Mouse (Mus musculus) forebrain, embryonic 10.5 days (tissue): ENCODE results near the gene Abr. TPM values are rescaled to one million over a fixed set of nuclear protein-coding genes. Genes with fewer than 3 reads are reported as not detected.
A peak's percentile ranks its signal among the peaks of the same experiment; 100 is the strongest.

Experiments used
- DNase-seq: peaks from one replicate; pipeline ENCODE4 v3.0.0-alpha.2; 2017; ENCODE audit warnings: low spot score; ENCODE audit errors: extremely low spot score
- H3K27ac ChIP-seq: fragments of 300-500 bp; sonication (generic); 2 replicates; pipeline ENCODE4 v1.5.1; 2016; ENCODE audit warnings: mild to moderate bottlenecking
- H3K27me3 ChIP-seq: fragments of 300-500 bp; sonication (generic); 2 replicates; pipeline ENCODE4 v1.6.1; 2016; ENCODE audit warnings: mild to moderate bottlenecking; ENCODE audit not compliant: poor library complexity, severe bottlenecking
- H3K36me3 ChIP-seq: fragments of 300-500 bp; sonication (generic); replicated peaks from 2 replicates; pipeline ENCODE4 v1.6.1; 2016; ENCODE audit warnings: mild to moderate bottlenecking, moderate library complexity
- H3K4me1 ChIP-seq: fragments of 300-500 bp; sonication (generic); 2 replicates; pipeline ENCODE4 v1.6.1; 2016
- H3K4me3 ChIP-seq: fragments of 300-500 bp; sonication (generic); 2 replicates; pipeline ENCODE4 v1.5.1; 2016; ENCODE audit warnings: mild to moderate bottlenecking, moderate library complexity
- H3K9me3 ChIP-seq: fragments of 300-500 bp; sonication (generic); 2 replicates; pipeline ENCODE4 v1.6.1; 2016; ENCODE audit warnings: mild to moderate bottlenecking, moderate library complexity
- WGBS: fragments of 180-500 bp; shearing (Covaris S2); methylation state at CpG from one replicate; pipeline ENCODE4 v1.1.7; 2016; 5-methylcytosine and 5-hydroxymethylcytosine counted together
- polyA plus RNA-seq: library from polyadenylated mRNA; unstranded; fragments of >200 nt; fragmentation: Nextera tagmentation; extraction: Ambion mirVana; gene quantifications from 2 replicates; pipeline ENCODE4 v1.2.1, GENCODE M21; 2016

Gene Abr
- polyA plus RNA-seq, 1 experiment from 2014 or later, result 27.0 TPM

DNA sequence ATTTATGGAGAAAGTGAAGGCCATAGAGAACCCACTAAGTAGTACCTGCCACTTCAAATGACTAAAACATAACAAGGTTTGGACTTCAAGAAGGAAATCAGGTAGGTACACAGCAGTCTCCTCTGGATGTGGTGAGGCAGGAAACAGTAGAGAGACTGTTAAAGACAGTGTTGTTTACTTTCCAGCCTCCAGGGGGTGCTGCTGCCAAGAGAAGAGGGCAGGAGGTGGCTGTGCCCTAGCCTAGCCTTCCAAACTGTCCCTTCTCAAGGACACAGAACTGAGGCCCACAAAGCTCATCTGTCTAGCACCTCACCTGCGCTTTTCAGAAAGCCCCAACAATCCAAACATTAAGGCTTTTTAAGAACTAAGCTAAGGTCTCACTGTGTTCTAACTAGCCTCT lies 81.1 kb downstream of the Abr start:
- peak; percentile 65 for DNase-seq
- Histone ChIP-seq H3K36me3 (0 out of 2 replicates have a peak, but pooled peaks cover 4% of the 10 kb centered on the region), H3K4me3 (no peak overlapping the region), H3K4me1 (0 out of 2 replicates have a peak, but pooled peaks cover 5% of the 10 kb centered on the region), H3K27ac (no peak overlapping the region), H3K27me3 (no peaks in the 10 kb centered on the region), H3K9me3 (no peaks in the 10 kb centered on the region)
- 45% methylated on average over 1 of the region's 1 CpGs for WGBS

DNA sequence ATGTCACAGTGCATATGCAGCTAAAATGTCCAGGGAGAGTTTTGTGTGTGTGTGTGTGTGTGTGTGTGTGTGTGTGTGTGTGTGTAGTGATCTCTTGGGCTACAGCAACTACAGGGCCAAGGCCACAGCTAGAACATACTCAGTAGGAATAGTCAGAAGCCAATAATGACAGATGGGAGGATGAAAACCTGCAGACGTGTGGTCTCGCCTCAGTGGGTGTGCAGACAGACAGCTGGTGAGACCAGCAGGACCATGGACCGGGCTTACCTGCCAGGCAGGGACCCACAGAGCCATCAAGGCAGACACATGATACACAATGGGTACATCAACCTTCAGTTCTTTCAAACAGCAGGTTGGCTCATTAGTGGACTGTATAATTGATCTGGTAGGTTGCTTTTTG lies 84.7 kb downstream of the Abr start:
- peaks cover 9% of the 10 kb centered on the region for H3K36me3 ChIP-seq
- no peak overlapping the region for H3K4me3 ChIP-seq
- H3K27me3 ChIP-seq, result no peaks in the 10 kb centered on the region
- H3K9me3 ChIP-seq, result no peaks in the 10 kb centered on the region
- 0 out of 2 replicates have a peak overlapping the region, but pooled peaks have one; percentile 11 for H3K27ac ChIP-seq
- H3K4me1 ChIP-seq, result 0 out of 2 replicates have a peak, but pooled peaks cover 5% of the 10 kb centered on the region
- WGBS, result 80% methylated on average over 3 of the region's 3 CpGs
- no peak for DNase-seq

DNA sequence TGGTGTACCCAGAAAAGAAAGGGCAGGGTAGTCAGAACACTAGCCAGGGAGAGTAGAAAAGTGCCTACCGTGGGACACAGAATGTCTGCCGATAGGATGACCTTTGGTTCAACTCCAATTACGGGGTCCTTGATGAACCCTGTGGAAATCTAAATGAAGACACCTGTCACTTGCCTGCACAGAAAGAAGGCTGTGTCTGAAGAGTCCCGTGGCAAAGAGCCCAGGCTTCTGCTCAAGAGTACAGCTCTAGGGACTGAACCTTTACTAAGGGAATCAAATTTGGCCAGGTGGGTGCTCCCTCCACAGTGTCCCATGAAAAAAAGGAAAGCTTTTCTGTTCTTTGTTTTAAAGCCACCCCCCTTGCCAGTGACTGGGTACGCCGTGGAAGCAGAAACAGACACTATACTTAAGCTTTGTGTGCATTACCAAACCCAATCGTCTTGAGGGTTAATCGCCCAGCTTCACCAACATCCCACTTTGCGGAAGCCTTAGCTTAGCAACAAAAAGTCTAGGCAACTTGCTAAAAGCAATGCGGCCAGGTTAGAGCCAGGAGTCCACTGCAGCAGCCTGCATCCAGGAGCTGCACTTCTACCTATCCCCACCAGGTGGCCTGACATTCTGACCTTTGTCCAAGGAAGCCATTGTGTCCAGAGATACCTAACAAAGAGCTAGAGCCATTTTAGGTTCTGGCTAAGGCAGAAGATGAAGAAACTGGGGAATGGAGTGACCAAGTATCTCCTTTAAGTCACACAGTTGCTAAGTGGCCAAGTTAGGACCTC lies 85.3 kb downstream of the Abr start:
- 79% methylated on average over 10 of the region's 10 CpGs for WGBS
- peaks cover 8% of the 10 kb centered on the region for H3K4me1 ChIP-seq
- peaks cover 9% of the 10 kb centered on the region for H3K36me3 ChIP-seq
- 0 out of 2 replicates have a peak overlapping the region, but pooled peaks have one; percentile 11 for H3K27ac ChIP-seq
- no peaks in the 10 kb centered on the region for H3K27me3 ChIP-seq
- no peak overlapping the region for H3K4me3 ChIP-seq
- no peaks in the 10 kb centered on the region for H3K9me3 ChIP-seq
- no peak for DNase-seq

DNA sequence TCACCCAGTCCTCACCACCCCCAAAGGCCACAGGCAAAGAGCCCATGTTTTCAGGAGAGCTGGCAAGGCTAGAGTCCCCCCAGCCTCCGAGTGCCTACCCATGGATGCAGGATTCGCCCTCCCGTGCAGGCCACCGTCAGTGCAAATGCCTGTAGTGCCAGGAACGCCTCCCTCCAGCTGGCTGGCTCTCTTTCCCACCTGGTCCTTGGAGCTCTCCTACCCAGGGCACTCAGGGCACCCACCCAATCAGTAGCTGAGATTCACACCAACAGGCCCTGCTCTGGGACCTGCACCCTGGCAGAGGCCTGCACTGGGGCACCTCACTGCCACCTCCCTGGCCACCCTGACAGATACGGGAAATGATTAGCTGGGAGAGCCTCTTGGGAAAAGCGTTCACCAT lies 90.1 kb downstream of the Abr start:
- Histone ChIP-seq H3K27ac (no peak overlapping the region), H3K27me3 (no peaks in the 10 kb centered on the region), H3K9me3 (no peaks in the 10 kb centered on the region), H3K4me3 (no peak overlapping the region), H3K36me3 (peaks cover 9% of the 10 kb centered on the region), H3K4me1 (peaks cover 27% of the 10 kb centered on the region)
- 95% methylated on average over 7 of the region's 7 CpGs for WGBS
- no peak for DNase-seq

DNA sequence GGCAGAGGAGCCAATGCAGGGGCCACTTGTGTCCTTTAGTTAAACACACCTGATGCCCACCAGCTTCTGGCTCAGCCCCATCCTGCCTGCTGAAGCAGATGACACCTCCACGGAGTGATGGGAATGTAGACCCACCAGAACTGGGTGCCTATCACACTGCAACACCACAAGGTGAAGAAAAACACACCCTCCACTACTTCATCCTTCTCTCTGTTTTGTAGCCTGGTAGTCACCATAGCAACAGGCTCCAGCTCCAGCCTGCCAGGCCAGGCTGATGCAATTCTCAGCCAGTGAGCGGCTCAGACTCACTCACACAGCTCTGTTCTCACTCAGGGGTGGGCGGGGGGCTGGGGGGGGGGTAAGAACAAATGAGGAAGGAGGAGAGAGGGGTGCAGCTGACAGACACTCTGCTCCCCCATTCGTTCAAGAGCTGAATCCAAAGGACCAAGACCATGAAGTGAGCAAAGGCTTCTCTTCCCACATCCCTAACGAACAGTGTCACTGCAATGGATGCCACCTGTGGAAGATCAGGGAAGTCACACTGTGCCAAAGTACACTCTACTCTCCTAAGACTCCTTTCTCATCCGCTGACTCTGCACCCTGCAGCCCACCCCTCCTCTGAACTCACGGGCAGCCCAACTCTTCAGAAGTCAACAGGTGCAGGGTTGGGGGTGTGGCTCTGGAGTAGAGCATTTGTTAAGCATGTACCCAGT lies 91.0 kb downstream of the Abr start:
- H3K4me3 ChIP-seq, result no peak overlapping the region
- peaks cover 9% of the 10 kb centered on the region for H3K36me3 ChIP-seq
- no peak for DNase-seq
- H3K9me3 ChIP-seq, result no peaks in the 10 kb centered on the region
- peak overlapping the region; percentile 53 for H3K27ac ChIP-seq
- H3K4me1 ChIP-seq, result peaks cover 25% of the 10 kb centered on the region
- WGBS, result 54% methylated on average over 7 of the region's 7 CpGs
- H3K27me3 ChIP-seq, result no peaks in the 10 kb centered on the region

DNA sequence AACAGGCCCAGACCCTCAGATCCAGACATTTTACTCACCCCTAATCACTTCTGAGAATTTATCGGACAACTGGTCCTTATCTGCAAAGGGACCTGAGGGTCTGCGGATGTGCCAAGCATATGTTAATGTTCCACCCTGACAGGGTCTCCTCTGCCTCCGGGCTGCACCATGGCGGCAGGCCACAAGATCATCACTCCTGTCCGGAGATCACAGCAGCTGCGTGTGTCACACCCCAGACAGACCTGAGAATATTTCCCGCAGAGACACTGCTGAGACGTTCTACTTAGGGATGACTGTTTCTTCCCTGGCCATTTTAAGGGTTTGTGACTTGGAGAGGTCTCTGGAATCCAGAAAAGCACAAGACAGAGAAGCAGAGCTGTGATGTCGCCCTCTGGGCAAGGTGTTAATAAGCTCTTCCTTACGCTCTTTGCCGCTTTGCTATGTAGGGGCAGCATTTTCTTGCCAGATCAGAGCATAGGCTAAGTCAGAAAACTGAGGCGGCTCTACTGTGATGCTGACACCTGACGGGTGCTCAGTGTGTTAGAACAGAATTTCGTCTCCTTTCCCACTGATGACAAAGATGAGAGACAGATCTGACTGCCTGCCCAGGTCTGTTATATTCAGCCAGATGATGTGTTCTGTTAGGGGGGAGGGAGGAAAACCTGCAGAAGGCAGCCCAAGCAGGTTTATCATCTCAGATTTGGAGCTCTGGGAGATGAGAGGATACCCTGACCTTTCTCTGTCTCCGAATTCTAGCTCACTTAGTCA lies 91.8 kb downstream of the Abr start:
- no peak for DNase-seq

DNA sequence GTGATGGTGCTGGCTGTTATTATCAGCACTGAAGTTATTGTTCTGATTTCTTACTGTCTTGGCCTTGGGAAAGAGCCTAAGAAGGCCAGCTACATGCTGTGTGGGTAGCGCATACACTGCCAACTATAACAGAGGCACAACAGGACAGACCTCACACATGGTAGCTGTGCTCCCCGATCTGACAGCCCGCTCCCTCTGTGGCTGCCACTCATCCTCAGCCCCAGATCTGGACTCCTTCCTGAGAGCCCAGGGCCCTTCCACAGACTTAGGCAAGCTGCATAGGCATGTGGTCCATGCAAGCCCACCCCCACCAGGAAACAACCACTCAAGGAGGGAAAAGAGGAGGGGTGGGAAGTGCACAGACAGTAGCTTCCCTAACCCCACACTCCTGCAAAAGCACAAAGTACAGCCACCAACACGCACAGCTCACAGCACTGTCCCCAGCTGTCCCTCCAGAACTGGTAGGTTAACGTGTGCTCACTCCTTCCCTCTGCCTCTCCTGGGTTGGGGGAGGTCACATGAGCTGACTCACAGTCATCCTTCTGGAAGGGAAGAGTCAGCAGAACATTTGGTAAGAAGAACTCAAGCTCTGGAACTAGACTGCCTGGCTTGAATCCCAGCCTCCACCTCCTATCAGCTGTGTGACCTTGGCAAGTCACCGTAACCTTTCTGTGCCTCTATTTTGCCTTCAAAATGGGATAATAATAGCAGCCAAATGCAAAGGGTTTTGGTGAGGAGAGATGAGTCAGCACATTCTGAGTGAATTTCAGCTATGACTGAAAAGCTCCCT lies 92.6 kb downstream of the Abr start:
- WGBS, result 83% methylated on average over 6 of the region's 6 CpGs
- no peak for DNase-seq
- Histone ChIP-seq H3K27me3 (no peaks in the 10 kb centered on the region), H3K9me3 (no peaks in the 10 kb centered on the region), H3K36me3 (peaks cover 9% of the 10 kb centered on the region), H3K4me1 (peaks cover 32% of the 10 kb centered on the region), H3K4me3 (no peak overlapping the region), H3K27ac (no peak overlapping the region)

More for the DNA sequence above, 91.8 kb downstream of the Abr start:
- Histone ChIP-seq H3K36me3 (peaks cover 9% of the 10 kb centered on the region), H3K4me3 (no peak overlapping the region), H3K4me1 (peaks cover 29% of the 10 kb centered on the region), H3K9me3 (no peaks in the 10 kb centered on the region), H3K27me3 (no peaks in the 10 kb centered on the region), H3K27ac (peak overlapping the region; percentile 53)
- 84% methylated on average over 15 of the region's 15 CpGs for WGBS

DNA sequence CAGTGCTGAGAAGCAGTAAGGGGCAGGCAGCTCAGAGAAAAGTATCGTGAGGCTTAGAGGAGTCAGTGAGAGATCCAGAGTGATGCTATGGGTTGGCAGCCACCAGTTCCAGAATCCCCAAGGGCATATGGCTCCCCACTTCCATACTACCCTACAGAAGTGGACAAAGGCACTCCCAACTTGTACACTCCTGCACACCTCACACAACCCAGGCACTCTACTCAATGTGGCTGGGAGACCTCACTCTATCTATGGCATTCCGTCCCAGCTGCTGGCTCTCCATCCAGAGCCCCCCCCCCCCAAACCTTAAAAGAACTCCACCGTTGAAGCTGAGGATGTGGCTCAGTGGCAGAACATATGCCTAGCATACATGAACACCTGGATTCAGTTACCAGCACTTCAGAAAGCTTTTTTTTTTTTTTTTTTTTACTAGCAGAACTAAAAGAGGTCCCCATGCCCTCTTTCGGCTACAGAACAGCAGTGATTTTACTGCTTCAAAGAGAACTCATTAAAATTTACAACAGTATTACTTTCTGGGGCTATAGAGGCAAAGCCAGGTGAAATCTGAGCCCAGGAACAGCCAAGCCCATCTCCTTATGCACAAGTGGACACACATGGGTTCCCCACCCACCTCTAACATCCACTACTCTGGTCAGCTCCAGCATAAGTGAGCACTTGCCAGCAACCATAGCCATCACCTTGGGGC lies 96.3 kb downstream of the Abr start:
- Histone ChIP-seq H3K27me3 (no peaks in the 10 kb centered on the region), H3K36me3 (no peaks in the 10 kb centered on the region), H3K9me3 (no peaks in the 10 kb centered on the region), H3K27ac (no peak overlapping the region), H3K4me1 (peaks cover 37% of the 10 kb centered on the region), H3K4me3 (no peak overlapping the region)
- 82% methylated on average over 4 of the region's 4 CpGs for WGBS
- DNase-seq, result no peak

DNA sequence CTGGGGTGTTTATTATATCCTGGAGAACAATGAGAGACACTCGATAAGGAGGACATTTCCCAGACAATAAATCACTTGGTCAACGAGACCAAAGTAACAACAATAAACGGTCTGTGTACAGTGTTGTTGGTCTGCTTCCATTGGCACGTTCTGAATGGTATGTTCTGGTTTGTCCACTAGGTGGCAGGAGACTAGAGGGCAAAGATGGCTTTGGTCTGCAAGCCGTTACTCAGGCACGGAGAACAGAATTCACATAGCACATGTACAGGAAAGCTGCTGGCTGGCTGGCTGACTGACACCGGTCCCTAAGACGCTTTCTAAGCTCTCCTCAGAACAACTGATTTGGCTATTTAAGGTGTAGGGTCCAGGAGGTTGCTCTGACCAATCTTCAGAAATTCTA lies 97.2 kb downstream of the Abr start:
- Histone ChIP-seq H3K4me1 (peaks cover 32% of the 10 kb centered on the region), H3K36me3 (no peaks in the 10 kb centered on the region), H3K4me3 (no peak overlapping the region), H3K27ac (no peak overlapping the region), H3K9me3 (no peaks in the 10 kb centered on the region), H3K27me3 (no peaks in the 10 kb centered on the region)
- peak; percentile 65 for DNase-seq
- 37% methylated on average over 8 of the region's 8 CpGs for WGBS

DNA sequence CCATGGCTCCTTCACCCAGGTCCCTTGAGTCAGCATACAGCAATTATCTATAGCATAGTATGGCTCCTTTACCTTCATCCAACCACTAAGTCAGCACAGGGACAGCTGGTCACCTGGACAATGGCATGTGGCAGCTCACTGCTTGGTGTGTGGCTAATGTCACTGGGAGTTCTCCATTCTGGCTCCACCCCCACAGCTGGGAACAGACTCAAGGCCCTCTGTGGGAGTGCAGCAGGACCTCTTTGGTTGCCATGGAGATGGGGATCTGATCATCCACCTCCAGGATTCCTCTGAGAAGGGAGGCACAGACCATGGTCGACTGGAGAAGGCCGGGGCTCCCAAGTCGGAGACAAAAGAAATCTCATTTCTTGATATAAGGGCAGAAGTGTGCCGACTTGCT lies 98.8 kb downstream of the Abr start:
- Histone ChIP-seq H3K4me1 (peaks cover 25% of the 10 kb centered on the region), H3K36me3 (no peaks in the 10 kb centered on the region), H3K27me3 (no peaks in the 10 kb centered on the region), H3K4me3 (no peak overlapping the region), H3K9me3 (no peaks in the 10 kb centered on the region), H3K27ac (peak overlapping the region; percentile 63)
- WGBS, result 19% methylated on average over 4 of the region's 4 CpGs
- peak; percentile 53 for DNase-seq

DNA sequence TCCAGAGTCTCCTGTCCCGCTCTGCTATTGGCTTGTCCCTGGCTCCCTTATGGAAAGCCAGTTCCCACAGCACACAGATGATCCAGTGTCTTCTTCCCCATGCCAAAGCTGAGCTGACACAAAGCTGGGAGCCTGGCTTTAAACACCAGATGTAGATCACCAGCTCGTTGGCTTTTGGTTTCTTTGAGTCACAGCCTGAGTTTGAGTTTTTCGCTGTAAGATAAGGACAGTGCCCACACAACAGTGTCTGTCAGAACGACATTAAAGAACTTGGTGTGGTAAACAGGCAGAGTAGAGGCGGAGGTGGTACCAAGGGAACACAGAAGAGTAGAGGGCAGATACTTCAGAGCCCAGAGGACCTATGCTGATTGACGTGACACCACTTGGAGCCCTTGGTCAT lies 101.2 kb downstream of the Abr start:
- Histone ChIP-seq H3K4me1 (peaks cover 25% of the 10 kb centered on the region), H3K9me3 (no peaks in the 10 kb centered on the region), H3K36me3 (no peaks in the 10 kb centered on the region), H3K27me3 (no peaks in the 10 kb centered on the region), H3K27ac (no peak overlapping the region), H3K4me3 (no peak overlapping the region)
- no peak for DNase-seq
- 91% methylated on average over 6 of the region's 6 CpGs for WGBS

DNA sequence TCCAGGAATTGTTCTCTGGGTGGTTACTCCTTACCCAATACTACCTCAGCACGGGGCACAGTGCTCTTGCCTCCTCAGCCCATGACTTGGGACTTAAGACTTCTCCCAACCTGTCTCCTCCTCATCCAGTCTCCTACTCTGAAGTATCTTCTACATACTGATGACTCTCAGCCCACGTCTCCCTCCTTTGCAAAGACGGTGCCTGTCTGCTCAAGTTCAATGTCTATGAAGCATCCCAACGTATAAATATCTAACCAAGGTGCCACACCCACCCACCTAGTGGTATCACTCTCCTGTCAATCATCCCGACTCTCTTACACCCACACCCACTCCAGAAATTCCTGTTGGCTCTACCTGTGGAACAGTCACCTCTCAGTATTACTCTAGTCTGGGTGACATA lies 103.5 kb downstream of the Abr start:
- no peak overlapping the region for H3K4me3 ChIP-seq
- 88% methylated on average over 5 of the region's 5 CpGs for WGBS
- H3K27me3 ChIP-seq, result no peaks in the 10 kb centered on the region
- no peaks in the 10 kb centered on the region for H3K36me3 ChIP-seq
- H3K27ac ChIP-seq, result no peak overlapping the region
- H3K4me1 ChIP-seq, result peaks cover 12% of the 10 kb centered on the region
- DNase-seq, result no peak
- no peaks in the 10 kb centered on the region for H3K9me3 ChIP-seq
